Mouse (Mus musculus): Measurements from ENCODE around the gene Kcnab3.

Gene Kcnab3

DNA sequence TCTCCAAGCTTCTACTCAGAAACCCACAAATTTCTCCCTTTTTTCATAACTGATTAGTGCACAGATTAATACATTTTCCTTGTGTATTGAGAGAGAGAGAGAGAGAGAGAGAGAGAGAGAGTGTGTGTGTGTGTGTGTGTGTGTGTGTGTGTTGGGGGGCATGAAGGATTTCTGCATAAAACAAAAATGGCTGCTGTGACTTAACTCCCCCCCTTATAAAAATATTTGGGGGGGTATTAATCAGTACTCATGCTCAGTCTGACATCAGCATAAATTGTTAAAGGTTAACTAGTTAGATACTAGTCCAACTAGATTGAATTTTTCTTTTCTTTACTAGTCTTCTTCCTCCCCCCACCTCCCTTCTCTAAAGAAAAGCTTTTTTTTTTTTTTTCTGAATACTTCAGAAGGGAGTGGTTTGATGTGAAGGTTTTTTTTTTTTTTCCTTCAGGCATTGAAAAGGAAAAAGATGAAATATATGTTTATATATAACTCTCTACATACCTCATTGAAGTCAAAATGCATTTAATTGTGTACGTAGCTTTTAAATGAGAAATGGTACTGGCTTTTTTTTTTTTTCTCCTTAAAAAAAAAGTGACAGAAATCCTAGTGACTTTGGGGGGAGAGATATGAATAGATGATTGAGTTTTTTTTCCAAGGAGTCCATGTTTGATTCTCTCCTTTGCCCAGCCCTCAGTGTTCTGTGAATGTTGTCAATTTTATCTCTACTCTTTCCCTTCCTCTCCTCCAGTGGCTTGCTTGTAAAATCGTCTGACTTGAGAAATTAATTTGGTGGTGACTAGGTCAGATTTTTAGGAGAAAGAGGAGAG is 44.1 kb downstream of the Kcnab3 start:
- DNase-seq (ENCODE audit: low spot score in 2 of 2), result no peak

DNA sequence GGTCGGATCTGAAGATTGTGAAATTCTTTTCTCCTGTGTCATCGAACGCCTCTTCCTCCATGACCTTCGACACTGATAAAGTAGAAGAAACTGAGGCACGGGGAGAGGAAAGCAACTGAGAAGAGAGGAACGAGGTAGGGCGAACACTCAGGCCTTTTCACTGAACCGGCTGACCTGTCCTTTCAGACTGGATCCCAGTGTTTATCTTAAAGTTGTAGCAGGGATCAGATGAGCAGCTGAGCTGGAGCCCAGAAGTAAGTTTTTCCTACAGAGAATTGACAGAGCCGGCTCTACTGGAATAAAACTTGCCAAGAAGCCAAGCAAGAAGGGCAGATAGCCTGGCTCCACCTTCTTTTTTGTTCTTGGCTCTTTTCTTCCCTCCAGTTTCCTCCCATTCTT is 44.8 kb downstream of the Kcnab3 start:
- no peak for DNase-seq (ENCODE audit: low spot score in 2 of 2)

DNA sequence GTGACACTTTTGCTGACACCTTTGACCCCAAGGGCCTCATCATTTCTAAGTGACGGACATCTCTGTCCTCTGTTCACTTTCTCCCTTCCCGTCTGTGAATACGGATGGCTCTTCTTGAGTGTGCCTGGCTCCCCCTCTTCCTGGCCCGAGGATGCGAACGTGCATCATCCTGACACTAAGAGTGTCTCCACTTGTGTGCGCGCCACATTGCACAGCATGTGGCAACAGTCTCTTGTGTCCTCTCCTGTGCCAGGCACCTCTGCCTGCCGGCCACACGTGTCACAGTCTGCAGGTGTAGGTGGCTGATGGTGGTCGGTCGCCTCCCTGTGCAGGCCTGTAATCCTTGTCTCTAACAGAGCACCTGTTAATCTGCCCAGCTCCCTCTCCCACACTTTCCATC is 45.5 kb downstream of the Kcnab3 start:
- peak in 1 of 2 experiments; percentile 17 for DNase-seq (ENCODE audit: low spot score in 2 of 2)

DNA sequence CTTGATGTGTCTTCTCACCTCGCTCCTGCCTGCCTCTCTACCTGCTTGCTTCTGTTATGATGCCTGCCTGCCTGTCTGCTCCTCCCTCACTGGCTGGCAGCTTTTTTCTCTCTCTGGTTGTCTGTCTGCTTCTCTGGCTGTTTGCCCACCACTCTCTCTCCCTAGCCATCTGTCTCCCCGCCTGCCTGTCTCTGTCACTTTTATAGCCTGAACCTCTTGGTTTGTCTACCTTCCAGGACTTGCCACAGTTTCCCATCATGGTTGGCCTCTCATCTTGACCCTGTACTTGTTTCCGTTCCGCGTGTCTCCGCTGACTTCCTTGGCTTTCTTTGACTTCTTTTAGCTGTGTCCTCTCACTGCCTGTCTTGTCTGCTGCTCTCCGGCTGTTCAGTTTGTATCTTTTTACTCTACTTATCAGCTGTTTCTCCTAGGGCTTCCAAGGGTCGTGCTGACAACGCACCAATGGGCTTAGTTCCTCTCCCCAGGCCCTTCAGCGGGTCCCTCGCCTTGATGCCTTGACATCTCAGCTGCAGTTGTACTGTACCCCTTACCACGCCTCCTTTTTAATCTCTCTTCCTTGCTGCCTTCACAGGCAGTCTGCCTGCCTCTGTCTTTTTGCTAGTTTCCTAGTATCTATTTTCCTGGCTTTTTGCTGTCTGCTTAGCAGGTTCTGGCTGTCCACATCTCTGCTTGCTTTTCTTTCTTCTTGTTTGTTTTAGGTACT is 46.2 kb downstream of the Kcnab3 start:
- peak; percentile 44 to 58 for DNase-seq (ENCODE audit: low spot score in 2 of 2)

GRCm38 (mm10) chr11:69372780-69373170 is 46.7 kb downstream of the Kcnab3 start:
- DNase-seq (ENCODE audit: low spot score in 2 of 2), result peak in 1 of 2 experiments; percentile 68

- peak; percentile 49 to 56 for DNase-seq (ENCODE audit: low spot score in 2 of 2)
These were observed 47.3 kb downstream of the Kcnab3 start for GRCm38 (mm10) chr11:69373223-69373965.

- no peak for DNase-seq (ENCODE audit: low spot score in 2 of 2)
These were observed 49.6 kb downstream of the Kcnab3 start for GRCm38 (mm10) chr11:69375646-69376045.

DNA sequence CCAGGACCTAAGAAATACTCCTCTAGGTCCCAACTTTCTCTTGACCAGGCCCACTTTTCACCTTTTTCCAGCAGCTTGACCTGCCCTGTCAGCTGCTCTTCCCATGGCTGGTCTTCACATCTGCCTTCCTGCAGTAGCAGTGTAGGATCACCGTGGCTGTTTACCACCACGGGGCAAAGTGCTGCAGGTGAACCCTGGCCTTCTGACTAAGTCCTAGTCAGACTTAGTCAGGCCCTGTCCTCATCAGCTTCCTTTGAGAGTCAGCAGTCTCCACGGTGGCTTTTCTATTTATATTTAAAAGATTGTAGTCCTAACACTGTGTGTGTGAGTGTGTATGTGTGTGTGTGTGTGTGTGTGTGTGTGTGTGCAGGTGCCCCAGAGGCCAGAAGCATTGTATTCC is 51.7 kb downstream of the Kcnab3 start:
- DNase-seq (ENCODE audit: low spot score in 2 of 2), result no peak

DNA sequence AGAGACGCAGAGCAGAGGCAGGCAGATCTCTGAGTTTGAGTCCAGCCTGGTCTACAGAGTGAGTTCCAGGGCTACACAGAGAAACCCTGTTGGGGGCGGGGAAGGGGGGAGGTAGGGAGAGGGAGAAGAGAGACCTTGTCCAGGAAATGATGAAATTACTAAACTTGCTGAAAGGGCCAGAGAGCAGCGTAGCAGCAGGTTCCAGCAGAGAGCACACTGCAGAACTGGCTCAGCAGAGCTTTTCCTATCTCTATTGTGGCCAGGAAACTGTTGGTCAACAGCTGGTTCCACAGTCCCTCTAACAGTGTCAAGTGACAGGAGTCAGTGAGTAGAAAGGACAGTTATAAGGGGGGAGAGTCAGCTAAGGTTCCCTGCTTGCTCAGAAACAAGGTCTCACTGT is 53.5 kb downstream of the Kcnab3 start:
- no peak for DNase-seq (ENCODE audit: low spot score in 2 of 2)

GRCm38 (mm10) chr11:69381356-69381755 is 55.3 kb downstream of the Kcnab3 start:
- no peak for DNase-seq (ENCODE audit: low spot score in 2 of 2)
